In the genomic region with DNA sequence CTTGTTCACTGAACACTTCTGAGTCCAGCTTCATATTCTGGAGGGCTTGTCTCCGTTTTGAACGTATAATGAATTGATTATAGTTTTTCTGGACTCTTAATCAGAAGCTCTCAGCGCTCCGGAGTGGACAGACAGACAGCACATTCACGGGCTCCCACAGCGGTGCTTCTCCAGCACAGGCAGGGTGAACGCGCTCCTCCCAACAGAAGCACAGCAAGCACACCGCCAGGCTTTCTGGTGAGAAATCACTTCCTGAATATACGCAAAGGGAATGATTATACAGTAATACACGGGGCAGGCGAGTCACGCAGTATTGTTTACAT, we compare ENCODE assay signal across 12 mouse cellular contexts.
A peak's percentile ranks its signal among the peaks of the same experiment; 100 is the strongest.
DNase-seq lines count a peak whose midpoint lies in the region; ATAC-seq and TF ChIP-seq lines count a peak whose summit lies in the region.
"Had no signal": no experiment of that assay in that cellular context is flagged by ENCODE, and none has a peak within 500 bp of the region (broad histone marks: within the 10 kb centered on the region; RNA-seq: fewer than 3 reads in every experiment).

No protein-coding gene starts in this region.

- H3K9me3 ChIP-seq in embryonic facial prominence, embryonic 14.5 days (ENCODE audit: control insufficient read depth, low read length), result no peaks in the 10 kb centered on the region
- no peaks in the 10 kb centered on the region for H3K9me3 ChIP-seq in hindbrain, embryonic 11.5 days (ENCODE audit: control insufficient read depth, low read length)
- H3K9me3 ChIP-seq in neural tube, embryonic 12.5 days, result no peaks in the 10 kb centered on the region
- H3K9me3 ChIP-seq: liver, embryonic 13.5 days had no signal

- no peaks in the 10 kb centered on the region for H3K27me3 ChIP-seq in embryonic facial prominence, embryonic 14.5 days (replicated peaks; ENCODE audit: control insufficient read depth, insufficient read depth, low read length)
- no peaks in the 10 kb centered on the region for H3K27me3 ChIP-seq in hindbrain, embryonic 11.5 days (ENCODE audit: control insufficient read depth, insufficient read depth, low read length)
- H3K27me3 ChIP-seq in neural tube, embryonic 12.5 days (replicated peaks), result no peaks in the 10 kb centered on the region
- H3K27me3 ChIP-seq: CH12.LX; liver, embryonic 13.5 days had no signal

- H3K36me3 ChIP-seq in embryonic facial prominence, embryonic 14.5 days (ENCODE audit: control insufficient read depth, insufficient read depth, low read length), result no peaks in the 10 kb centered on the region
- no peaks in the 10 kb centered on the region for H3K36me3 ChIP-seq in hindbrain, embryonic 11.5 days (ENCODE audit: control insufficient read depth, insufficient read depth, low read length)
- H3K36me3 ChIP-seq in neural tube, embryonic 12.5 days, result no peaks in the 10 kb centered on the region
- H3K36me3 ChIP-seq: liver, embryonic 13.5 days had no signal

- WGBS in embryonic facial prominence, embryonic 14.5 days, result 61% methylated on average over 13 of the region's 13 CpGs
- 54% methylated on average over 13 of the region's 13 CpGs for WGBS in hindbrain, embryonic 11.5 days
- WGBS in neural tube, embryonic 12.5 days, result 32% methylated on average over 13 of the region's 13 CpGs

- no peak for DNase-seq in left cerebral cortex, adult 2 months (ENCODE audit: extremely low spot score in 1 of 2, low spot score in 2 of 2)
- DNase-seq in left cerebral cortex, postnatal 36 days (ENCODE audit: low spot score in 2 of 2), result no peak
- DNase-seq in embryonic facial prominence, embryonic 14.5 days (ENCODE audit: low spot score), result peak; percentile 35
- DNase-seq in hindbrain, embryonic 11.5 days (ENCODE audit: low spot score), result peak; percentile 41
- no peak for DNase-seq in gastrocnemius, postnatal 14 days
- no peak for DNase-seq in lung, postnatal 36 days
- DNase-seq in cerebellum, adult 9-11 months, result no peak
- DNase-seq: gastrocnemius, postnatal 36 days; liver, embryonic 13.5 days; right cerebral cortex, postnatal 25 days had no signal

- intact Hi-C loops in left cerebral cortex, adult 2 months (cut with DNase I), result no loop called here
- intact Hi-C loops in left cerebral cortex, postnatal 36 days (cut with DNase I), result no loop called here
- intact Hi-C loops in gastrocnemius, postnatal 14 days (cut with DNase I; ENCODE audit: low total_unique reads), result no loop called here

- peak overlapping the region; percentile 30; the same call in 1 of the 2 replicates for H3K27ac ChIP-seq in left cerebral cortex, adult 2 months
- H3K27ac ChIP-seq in embryonic facial prominence, embryonic 14.5 days (replicated peaks; ENCODE audit: low read depth, low read length), result no peak overlapping the region
- peak overlapping the region; percentile 54; the same call in 1 of the 2 replicates for H3K27ac ChIP-seq in hindbrain, embryonic 11.5 days (ENCODE audit: low read depth, low read length)
- no peak overlapping the region for H3K27ac ChIP-seq in neural tube, embryonic 12.5 days
- H3K27ac ChIP-seq: liver, embryonic 13.5 days had no signal

- no peak overlapping the region for H3K4me2 ChIP-seq in embryonic facial prominence, embryonic 14.5 days (ENCODE audit: low read depth, low read length)
- no peak overlapping the region for H3K4me2 ChIP-seq in hindbrain, embryonic 11.5 days (replicated peaks; ENCODE audit: low read depth, low read length)
- peak overlapping the region; percentile 41 for H3K4me2 ChIP-seq in neural tube, embryonic 12.5 days (replicated peaks)
- H3K4me2 ChIP-seq: liver, embryonic 13.5 days had no signal

- H3K9ac ChIP-seq in embryonic facial prominence, embryonic 14.5 days (ENCODE audit: low read depth, low read length), result no peak overlapping the region
- no peak overlapping the region for H3K9ac ChIP-seq in hindbrain, embryonic 11.5 days (ENCODE audit: low read depth, low read length)
- no peak overlapping the region for H3K9ac ChIP-seq in neural tube, embryonic 12.5 days
- H3K9ac ChIP-seq: liver, embryonic 13.5 days had no signal

- no peak overlapping the region for H3K4me3 ChIP-seq in left cerebral cortex, adult 2 months
- no peak overlapping the region for H3K4me3 ChIP-seq in embryonic facial prominence, embryonic 14.5 days (ENCODE audit: low read depth, low read length)
- H3K4me3 ChIP-seq in hindbrain, embryonic 11.5 days (ENCODE audit: low read depth, low read length), result no peak overlapping the region
- no peak overlapping the region for H3K4me3 ChIP-seq in neural tube, embryonic 12.5 days
- H3K4me3 ChIP-seq: liver, embryonic 13.5 days had no signal

- ATAC-seq in embryonic facial prominence, embryonic 14.5 days (ENCODE audit: low read depth), result peak; percentile 37; the same call in 1 of the 2 replicates
- ATAC-seq in hindbrain, embryonic 11.5 days (ENCODE audit: low FRiP score), result peak; percentile 63
- peak; percentile 44; the same call in 1 of the 2 replicates for ATAC-seq in neural tube, embryonic 12.5 days (ENCODE audit: low FRiP score, low read depth)

- peaks cover 5% of the 10 kb centered on the region; the same call in 1 of the 2 replicates for H3K4me1 ChIP-seq in embryonic facial prominence, embryonic 14.5 days (ENCODE audit: control insufficient read depth, insufficient read depth, low read length)
- 0 out of 2 replicates have a peak, but pooled peaks cover 3% of the 10 kb centered on the region for H3K4me1 ChIP-seq in hindbrain, embryonic 11.5 days (replicated peaks; ENCODE audit: control insufficient read depth, insufficient read depth, low read length)
- H3K4me1 ChIP-seq in neural tube, embryonic 12.5 days, result peaks cover 22% of the 10 kb centered on the region

- TF ChIP-seq CTCF in left cerebral cortex, adult 2 months (IDR thresholded peaks at IDR 0.05), result no peak

Comparison
In these comparisons a context has a peak if more than half of its experiments do, and no peak if none do; other contexts are left out.
1. DNase-seq: peak in embryonic facial prominence, embryonic 14.5 days (single experiment) and hindbrain, embryonic 11.5 days (single experiment); none in left cerebral cortex, adult 2 months (0 of 2), left cerebral cortex, postnatal 36 days (0 of 2), gastrocnemius, postnatal 14 days (single experiment), lung, postnatal 36 days (single experiment) and cerebellum, adult 9-11 months (single experiment).
2. H3K27ac ChIP-seq: peak in left cerebral cortex, adult 2 months (single experiment) and hindbrain, embryonic 11.5 days (single experiment); none in embryonic facial prominence, embryonic 14.5 days (single experiment) and neural tube, embryonic 12.5 days (single experiment).
3. Peak in every context shown above with its lines, with median percentiles within 50 percentile points of each other: ATAC-seq.